Mouse (Mus musculus) hindbrain, embryonic 10.5 days (tissue): Measurements from ENCODE around the gene Hyls1. TPM values are rescaled to one million over a fixed set of nuclear protein-coding genes. Genes with fewer than 3 reads are reported as not detected.

Source experiments
- DNase-seq: peaks from one replicate; pipeline ENCODE4 v3.0.0-alpha.2; 2017; ENCODE audit warnings: low spot score
- H3K27ac ChIP-seq: fragments of 300-500 bp; sonication (generic); 2 replicates; pipeline ENCODE4 v1.5.1; 2016; ENCODE audit warnings: mild to moderate bottlenecking, moderate library complexity
- H3K27me3 ChIP-seq: fragments of 300-500 bp; sonication (generic); 2 replicates; pipeline ENCODE4 v1.6.1; 2016; ENCODE audit warnings: mild to moderate bottlenecking; ENCODE audit not compliant: poor library complexity, insufficient read depth, severe bottlenecking
- H3K36me3 ChIP-seq: fragments of 300-500 bp; sonication (generic); 2 replicates; pipeline ENCODE4 v1.6.1; 2016; ENCODE audit warnings: mild to moderate bottlenecking, moderate library complexity
- H3K4me1 ChIP-seq: fragments of 300-500 bp; sonication (generic); replicated peaks from 2 replicates; pipeline ENCODE4 v1.6.1; 2016; ENCODE audit warnings: mild to moderate bottlenecking
- H3K4me3 ChIP-seq: fragments of 300-500 bp; sonication (generic); 2 replicates; pipeline ENCODE4 v1.5.1; 2016; ENCODE audit warnings: mild to moderate bottlenecking, moderate library complexity
- H3K9me3 ChIP-seq: fragments of 300-500 bp; sonication (generic); 2 replicates; pipeline ENCODE4 v1.6.1; 2016; ENCODE audit warnings: mild to moderate bottlenecking, moderate library complexity
- WGBS: fragments of 180-500 bp; shearing (Covaris S2); methylation state at CpG from one replicate; pipeline ENCODE4 v1.1.7; 2016; 5-methylcytosine and 5-hydroxymethylcytosine counted together
- polyA plus RNA-seq: library from polyadenylated mRNA; unstranded; fragments of >200 nt; fragmentation: Nextera tagmentation; extraction: Ambion mirVana; gene quantifications from 2 replicates; pipeline ENCODE4 v1.2.1, GENCODE M21; 2016

Hyls1 gene
- polyA plus RNA-seq, 1 experiment from 2014 or later, result 24.2 TPM

GRCm38 (mm10) chr9:35518169-35518568 lies 52.0 kb downstream of the Hyls1 start, which contains the start of gene Gm1113:
Gene Gm1113 (minus strand): TSS chr9:35518269.
- WGBS, result 85% methylated on average over 3 of the region's 3 CpGs
- Histone ChIP-seq H3K4me1 (peaks cover 7% of the 10 kb centered on the region), H3K27ac (no peak within 1 kb of the TSS), H3K27me3 (peaks cover 20% of the 10 kb centered on the region; the same call in 1 of the 2 replicates), H3K4me3 (no peak within 1 kb of the TSS), H3K36me3 (no peaks in the 10 kb centered on the region), H3K9me3 (no peaks in the 10 kb centered on the region)
- no peak for DNase-seq

GRCm38 (mm10) chr9:35516711-35517110 lies 53.5 kb downstream of the Hyls1 start:
- Histone ChIP-seq H3K4me3 (no peak overlapping the region), H3K9me3 (no peaks in the 10 kb centered on the region), H3K36me3 (no peaks in the 10 kb centered on the region), H3K27me3 (peaks cover 15% of the 10 kb centered on the region; the same call in 1 of the 2 replicates), H3K27ac (no peak overlapping the region), H3K4me1 (peaks cover 6% of the 10 kb centered on the region)
- no peak for DNase-seq
- 93% methylated on average over 16 of the region's 16 CpGs for WGBS

GRCm38 (mm10) chr9:35516182-35516581 lies 54.0 kb downstream of the Hyls1 start:
- H3K27me3 ChIP-seq, result peaks cover 11% of the 10 kb centered on the region; the same call in 1 of the 2 replicates
- no peak overlapping the region for H3K4me3 ChIP-seq
- 86% methylated on average over 5 of the region's 5 CpGs for WGBS
- no peaks in the 10 kb centered on the region for H3K36me3 ChIP-seq
- H3K4me1 ChIP-seq, result peaks cover 2% of the 10 kb centered on the region; the same call in 1 of the 2 replicates
- DNase-seq, result no peak
- H3K9me3 ChIP-seq, result no peaks in the 10 kb centered on the region
- no peak overlapping the region for H3K27ac ChIP-seq

GRCm38 (mm10) chr9:35513900-35514299 lies 56.3 kb downstream of the Hyls1 start:
- H3K9me3 ChIP-seq, result no peaks in the 10 kb centered on the region
- WGBS, result 83% methylated on average over 4 of the region's 4 CpGs
- H3K4me3 ChIP-seq, result no peak overlapping the region
- no peaks in the 10 kb centered on the region for H3K4me1 ChIP-seq
- peaks cover 8% of the 10 kb centered on the region; the same call in 1 of the 2 replicates for H3K27me3 ChIP-seq
- H3K36me3 ChIP-seq, result no peaks in the 10 kb centered on the region
- H3K27ac ChIP-seq, result no peak overlapping the region
- no peak for DNase-seq

Other genes starting within 250 kb of the Hyls1 start
- 11.7 and 15.4 TPM in 2 replicates for gene Cdon, start 149.3 kb downstream of the Hyls1 start, polyA plus RNA-seq
- gene Gm1113, start 52.1 kb downstream of the Hyls1 start, polyA plus RNA-seq, result not detected in 2 replicates
- 7.3 and 8.1 TPM in 2 replicates for gene Ddx25, start 11.9 kb downstream of the Hyls1 start, polyA plus RNA-seq
- gene Pus3, start 11.8 kb downstream of the Hyls1 start, polyA plus RNA-seq, result 15.8 and 17.8 TPM in 2 replicates
- 1.5 and 1.7 TPM in 2 replicates for gene Pate2, start 114 bp downstream of the Hyls1 start, polyA plus RNA-seq
- gene Pate4, start 41.5 kb upstream of the Hyls1 start, polyA plus RNA-seq, result not detected in 2 replicates
- not detected in 2 replicates for gene Pate3, start 77.8 kb upstream of the Hyls1 start, polyA plus RNA-seq
- not detected in 2 replicates for gene Pate1, start 117.0 kb upstream of the Hyls1 start, polyA plus RNA-seq
- not detected in 2 replicates for gene Gm17677, start 170.7 kb upstream of the Hyls1 start, polyA plus RNA-seq
- gene Gm17727, start 207.7 kb upstream of the Hyls1 start, polyA plus RNA-seq, result not detected in 2 replicates
- gene Gm27235, start 219.7 kb upstream of the Hyls1 start, polyA plus RNA-seq, result not detected in 2 replicates
- gene D730048I06Rik, start 219.7 kb upstream of the Hyls1 start, polyA plus RNA-seq, result not detected in 2 replicates